Mouse (Mus musculus) hindbrain, embryonic 12.5 days (tissue): ENCODE data around the gene Gsto2. TPM values are rescaled to one million over a fixed set of nuclear protein-coding genes. Genes with fewer than 3 reads are reported as not detected.

Source experiments
- ATAC-seq: fragments of 200-750 bp; cut with Nextera tagmentation; 2 replicates; pipeline ENCODE4 v1.8.0; 2017; ENCODE audit warnings: moderate TSS enrichment; ENCODE audit not compliant: low FRiP score
- H3K27ac ChIP-seq: fragments of 300-500 bp; sonication (generic); 2 replicates; pipeline ENCODE4 v1.5.1; 2016; ENCODE audit warnings: mild to moderate bottlenecking
- H3K27me3 ChIP-seq: fragments of 300-500 bp; sonication (generic); 2 replicates; pipeline ENCODE4 v1.6.1; 2016; ENCODE audit warnings: mild to moderate bottlenecking
- H3K36me3 ChIP-seq: fragments of 300-500 bp; sonication (generic); 2 replicates; pipeline ENCODE4 v1.6.1; 2016; ENCODE audit warnings: mild to moderate bottlenecking
- H3K4me1 ChIP-seq: fragments of 300-500 bp; sonication (generic); 2 replicates; pipeline ENCODE4 v1.6.1; 2016
- H3K4me2 ChIP-seq: fragments of 300-500 bp; sonication (generic); replicated peaks from 2 replicates; pipeline ENCODE4 v1.6.1; 2016; ENCODE audit warnings: mild to moderate bottlenecking
- H3K4me3 ChIP-seq: fragments of 300-500 bp; sonication (generic); 2 replicates; pipeline ENCODE4 v1.5.1; 2016; ENCODE audit warnings: mild to moderate bottlenecking
- H3K9ac ChIP-seq: fragments of 300-500 bp; sonication (generic); 2 replicates; pipeline ENCODE4 v1.6.1; 2016; ENCODE audit warnings: mild to moderate bottlenecking, moderate library complexity
- H3K9me3 ChIP-seq: fragments of 300-500 bp; sonication (generic); replicated peaks from 2 replicates; pipeline ENCODE4 v1.6.1; 2016; ENCODE audit warnings: mild to moderate bottlenecking
- WGBS: fragments of 180-500 bp; shearing (Covaris S2); methylation state at CpG from one replicate; pipeline ENCODE4 v1.1.7; 2016; 5-methylcytosine and 5-hydroxymethylcytosine counted together
- polyA plus RNA-seq: library from polyadenylated mRNA; unstranded; fragments of >200 nt; fragmentation: Nextera tagmentation; extraction: Ambion mirVana; gene quantifications from 2 replicates; pipeline ENCODE4 v1.2.1, GENCODE M21; 2016

The Gsto2 gene
- polyA plus RNA-seq: 0.96 and 1.3 TPM in 2 replicates

GRCm38 (mm10) chr19:47865353-47865947, at the start of gene Gsto2:
Gene Gsto2, plus strand, starts transcription at chr19:47865534.
- Histone ChIP-seq H3K9me3 (no peaks in the 10 kb centered on the region), H3K4me2 (peak within 1 kb of the TSS; percentile 76), H3K9ac (peak within 1 kb of the TSS; percentile 82), H3K27ac (peak within 1 kb of the TSS; percentile 88), H3K4me1 (peaks cover 5% of the 10 kb centered on the region), H3K36me3 (0 out of 2 replicates have a peak, but pooled peaks cover 6% of the 10 kb centered on the region), H3K4me3 (peak within 1 kb of the TSS; percentile 68), H3K27me3 (peaks cover 3% of the 10 kb centered on the region; the same call in 1 of the 2 replicates)
- ATAC-seq: peak; percentile 100
- WGBS: 1% methylated on average over 49 of the region's 49 CpGs

GRCm38 (mm10) chr19:47817692-47818091, 47.6 kb upstream of the Gsto2 start:
- H3K9me3 ChIP-seq: no peaks in the 10 kb centered on the region
- no peak overlapping the region for H3K4me3 ChIP-seq
- no peak for ATAC-seq
- peaks cover 3% of the 10 kb centered on the region; the same call in 1 of the 2 replicates for H3K27me3 ChIP-seq
- no peaks in the 10 kb centered on the region for H3K36me3 ChIP-seq
- no peak overlapping the region for H3K4me2 ChIP-seq
- peaks cover 3% of the 10 kb centered on the region; the same call in 1 of the 2 replicates for H3K4me1 ChIP-seq
- WGBS: 88% methylated on average over 9 of the region's 9 CpGs
- H3K9ac ChIP-seq: no peak overlapping the region
- H3K27ac ChIP-seq: no peak overlapping the region

GRCm38 (mm10) chr19:47820832-47821493, 44.4 kb upstream of the Gsto2 start:
- Histone ChIP-seq H3K4me3 (no peak overlapping the region), H3K4me2 (no peak overlapping the region), H3K9me3 (no peaks in the 10 kb centered on the region), H3K4me1 (peaks cover 3% of the 10 kb centered on the region; the same call in 1 of the 2 replicates), H3K9ac (no peak overlapping the region), H3K27me3 (peaks cover 3% of the 10 kb centered on the region; the same call in 1 of the 2 replicates), H3K36me3 (no peaks in the 10 kb centered on the region), H3K27ac (no peak overlapping the region)
- no peak for ATAC-seq
- 30% methylated on average over 7 of the region's 9 CpGs for WGBS

- 61% methylated on average over 7 of the region's 7 CpGs for WGBS
- peaks cover 3% of the 10 kb centered on the region; the same call in 1 of the 2 replicates for H3K4me1 ChIP-seq
- no peak for ATAC-seq
- peaks cover 3% of the 10 kb centered on the region; the same call in 1 of the 2 replicates for H3K27me3 ChIP-seq
- no peak overlapping the region for H3K27ac ChIP-seq
- no peak overlapping the region for H3K9ac ChIP-seq
- H3K4me2 ChIP-seq: no peak overlapping the region
- no peaks in the 10 kb centered on the region for H3K36me3 ChIP-seq
- no peak overlapping the region for H3K4me3 ChIP-seq
- no peaks in the 10 kb centered on the region for H3K9me3 ChIP-seq
These were observed 43.9 kb upstream of the Gsto2 start for GRCm38 (mm10) chr19:47821494-47821872.

- H3K4me3 ChIP-seq: no peak overlapping the region
- 17% methylated on average over 8 of the region's 8 CpGs for WGBS
- H3K4me1 ChIP-seq: peaks cover 3% of the 10 kb centered on the region; the same call in 1 of the 2 replicates
- no peak overlapping the region for H3K4me2 ChIP-seq
- H3K9ac ChIP-seq: no peak overlapping the region
- H3K27me3 ChIP-seq: peaks cover 3% of the 10 kb centered on the region; the same call in 1 of the 2 replicates
- H3K9me3 ChIP-seq: no peaks in the 10 kb centered on the region
- no peak overlapping the region for H3K27ac ChIP-seq
- H3K36me3 ChIP-seq: no peaks in the 10 kb centered on the region
- ATAC-seq: no peak
These were observed 43.1 kb upstream of the Gsto2 start for GRCm38 (mm10) chr19:47822143-47822796.

GRCm38 (mm10) chr19:47824026-47824425, 41.3 kb upstream of the Gsto2 start:
- H3K4me1 ChIP-seq: peaks cover 3% of the 10 kb centered on the region; the same call in 1 of the 2 replicates
- H3K9ac ChIP-seq: no peak overlapping the region
- 83% methylated on average over 5 of the region's 5 CpGs for WGBS
- H3K4me2 ChIP-seq: no peak overlapping the region
- no peak for ATAC-seq
- no peaks in the 10 kb centered on the region for H3K36me3 ChIP-seq
- no peak overlapping the region for H3K27ac ChIP-seq
- no peak overlapping the region for H3K4me3 ChIP-seq
- no peaks in the 10 kb centered on the region for H3K9me3 ChIP-seq
- peaks cover 3% of the 10 kb centered on the region; the same call in 1 of the 2 replicates for H3K27me3 ChIP-seq

GRCm38 (mm10) chr19:47829913-47830450, 35.4 kb upstream of the Gsto2 start:
- ATAC-seq: no peak
- H3K27me3 ChIP-seq: no peaks in the 10 kb centered on the region
- H3K9me3 ChIP-seq: no peaks in the 10 kb centered on the region
- H3K36me3 ChIP-seq: no peaks in the 10 kb centered on the region
- H3K27ac ChIP-seq: no peak overlapping the region
- 87% methylated on average over 14 of the region's 14 CpGs for WGBS
- H3K4me3 ChIP-seq: no peak overlapping the region
- no peak overlapping the region for H3K9ac ChIP-seq
- H3K4me2 ChIP-seq: no peak overlapping the region
- no peaks in the 10 kb centered on the region for H3K4me1 ChIP-seq

- no peaks in the 10 kb centered on the region for H3K9me3 ChIP-seq
- 98% methylated on average over 8 of the region's 8 CpGs for WGBS
- H3K27ac ChIP-seq: no peak overlapping the region
- H3K4me1 ChIP-seq: no peaks in the 10 kb centered on the region
- no peak overlapping the region for H3K4me3 ChIP-seq
- H3K27me3 ChIP-seq: no peaks in the 10 kb centered on the region
- ATAC-seq: no peak
- H3K36me3 ChIP-seq: no peaks in the 10 kb centered on the region
- no peak overlapping the region for H3K9ac ChIP-seq
- H3K4me2 ChIP-seq: no peak overlapping the region
These were observed 34.2 kb upstream of the Gsto2 start for GRCm38 (mm10) chr19:47831111-47831510.

GRCm38 (mm10) chr19:47832316-47832715, 33.0 kb upstream of the Gsto2 start:
- no peak overlapping the region for H3K9ac ChIP-seq
- no peak for ATAC-seq

GRCm38 (mm10) chr19:47834614-47835013, 30.7 kb upstream of the Gsto2 start:
- peaks cover 7% of the 10 kb centered on the region for H3K27me3 ChIP-seq
- no peaks in the 10 kb centered on the region for H3K36me3 ChIP-seq
- no peak overlapping the region for H3K9ac ChIP-seq
- H3K27ac ChIP-seq: no peak overlapping the region
- H3K4me3 ChIP-seq: no peak overlapping the region
- peaks cover 4% of the 10 kb centered on the region; the same call in 1 of the 2 replicates for H3K4me1 ChIP-seq
- WGBS: 91% methylated on average over 5 of the region's 5 CpGs
- no peak for ATAC-seq
- H3K9me3 ChIP-seq: no peaks in the 10 kb centered on the region
- H3K4me2 ChIP-seq: no peak overlapping the region

More at GRCm38 (mm10) chr19:47832316-47832715, 33.0 kb upstream of the Gsto2 start:
- Histone ChIP-seq H3K4me1 (peaks cover 4% of the 10 kb centered on the region; the same call in 1 of the 2 replicates), H3K9me3 (no peaks in the 10 kb centered on the region), H3K36me3 (no peaks in the 10 kb centered on the region), H3K27ac (no peak overlapping the region), H3K4me2 (no peak overlapping the region), H3K27me3 (peaks cover 7% of the 10 kb centered on the region), H3K4me3 (no peak overlapping the region)
- 79% methylated on average over 16 of the region's 16 CpGs for WGBS

- Histone ChIP-seq H3K27ac (no peak overlapping the region), H3K4me3 (no peak overlapping the region), H3K4me2 (no peak overlapping the region), H3K9me3 (no peaks in the 10 kb centered on the region), H3K9ac (no peak overlapping the region), H3K36me3 (no peaks in the 10 kb centered on the region), H3K27me3 (peaks cover 7% of the 10 kb centered on the region), H3K4me1 (peaks cover 4% of the 10 kb centered on the region; the same call in 1 of the 2 replicates)
- ATAC-seq: no peak
- WGBS: 84% methylated on average over 7 of the region's 7 CpGs
These were observed 29.6 kb upstream of the Gsto2 start for GRCm38 (mm10) chr19:47835776-47836175.
